8 mouse cellular contexts compared by ENCODE assay signal in genomic region chr19:7421602-7422591, GRCm38 (mm10). TPM values are rescaled to one million over a fixed set of nuclear protein-coding genes. Genes with fewer than 3 reads are reported as not detected.
A peak's percentile ranks its signal among the peaks of the same experiment; 100 is the strongest.
DNase-seq lines count a peak whose midpoint lies in the region; ATAC-seq and TF ChIP-seq lines count a peak whose summit lies in the region.

No protein-coding gene starts in this region.

- no peaks in the 10 kb centered on the region for H3K27me3 ChIP-seq in embryonic facial prominence, embryonic 15.5 days
- no peaks in the 10 kb centered on the region for H3K27me3 ChIP-seq in heart, embryonic 14.5 days (ENCODE audit: control insufficient read depth, insufficient read depth, low read length)
- H3K27me3 ChIP-seq in liver, embryonic 16.5 days (ENCODE audit: control insufficient read depth, insufficient read depth, low read depth, low read length): peaks cover 4% of the 10 kb centered on the region

- peaks cover 30% of the 10 kb centered on the region for H3K36me3 ChIP-seq in embryonic facial prominence, embryonic 15.5 days
- H3K36me3 ChIP-seq in heart, embryonic 14.5 days (ENCODE audit: control insufficient read depth, insufficient read depth, low read length): peaks cover 73% of the 10 kb centered on the region
- peaks cover 6% of the 10 kb centered on the region for H3K36me3 ChIP-seq in liver, embryonic 16.5 days (ENCODE audit: control insufficient read depth, insufficient read depth)

- peak; percentile 13 to 48 for DNase-seq in thymus, postnatal 36 days
- DNase-seq in thymus, postnatal 25 days: no peak
- DNase-seq in layer of hippocampus, adult 2 months (ENCODE audit: low spot score in 2 of 2): peak in 1 of 2 experiments; percentile 56
- peak; percentile 53 for DNase-seq in ovary, postnatal 10 days (ENCODE audit: low spot score)

- peak overlapping the region; percentile 6; the same call in 1 of the 2 replicates for H3K9ac ChIP-seq in embryonic facial prominence, embryonic 15.5 days
- H3K9ac ChIP-seq in heart, embryonic 14.5 days (ENCODE audit: low read length): peak overlapping the region; percentile 59
- H3K9ac ChIP-seq in liver, embryonic 16.5 days (ENCODE audit: low read depth, low read length): no peak overlapping the region

- H3K9me3 ChIP-seq in embryonic facial prominence, embryonic 15.5 days (replicated peaks): no peaks in the 10 kb centered on the region
- no peaks in the 10 kb centered on the region for H3K9me3 ChIP-seq in heart, embryonic 14.5 days (ENCODE audit: control insufficient read depth, low read length)
- no peaks in the 10 kb centered on the region for H3K9me3 ChIP-seq in liver, embryonic 16.5 days (replicated peaks; ENCODE audit: control insufficient read depth, low read length)

- peak overlapping the region; percentile 42 for H3K4me2 ChIP-seq in embryonic facial prominence, embryonic 15.5 days (replicated peaks)
- H3K4me2 ChIP-seq in heart, embryonic 14.5 days (ENCODE audit: low read length): peak overlapping the region; percentile 55
- peak overlapping the region; percentile 39 for H3K4me2 ChIP-seq in liver, embryonic 16.5 days (ENCODE audit: low read depth, low read length)

- WGBS in embryonic facial prominence, embryonic 15.5 days: 16% methylated on average over 48 of the region's 48 CpGs
- 12% methylated on average over 47 of the region's 48 CpGs for WGBS in heart, embryonic 14.5 days
- 68% methylated on average over 47 of the region's 48 CpGs for WGBS in liver, embryonic 16.5 days (ENCODE audit: insufficient replicate concordance)

- TF ChIP-seq CTCF in layer of hippocampus, adult 2 months (conservative IDR thresholded peaks at IDR 0.05): no peak

- H3K4me3 ChIP-seq in embryonic facial prominence, embryonic 15.5 days (replicated peaks): peak overlapping the region; percentile 24
- H3K4me3 ChIP-seq in heart, embryonic 14.5 days (ENCODE audit: control insufficient read depth in 1 of 2, insufficient read depth in 1 of 2, low read depth in 1 of 2, low read length in 2 of 2): peak overlapping the region in 1 of 2 experiments; percentile 16; a peak in 1 of 4 replicates
- peak overlapping the region; percentile 52 for H3K4me3 ChIP-seq in layer of hippocampus, adult 2 months
- H3K4me3 ChIP-seq in liver, embryonic 16.5 days (ENCODE audit: low read depth, low read length): no peak overlapping the region

- peak; percentile 6; the same call in 1 of the 2 replicates for ATAC-seq in embryonic facial prominence, embryonic 15.5 days (ENCODE audit: insufficient number of reproducible peaks, low FRiP score, low TSS enrichment, low read depth)
- 0 out of 2 replicates have a peak, but pooled peaks have one; percentile 8 for ATAC-seq in heart, embryonic 14.5 days (ENCODE audit: insufficient number of reproducible peaks, insufficient read depth, low FRiP score, low read depth)
- no peak for ATAC-seq in liver, embryonic 16.5 days (ENCODE audit: low read depth)
- ATAC-seq in monocyte, adult 5-6 weeks (replicated peaks; ENCODE audit: insufficient number of reproducible peaks, low FRiP score, low TSS enrichment, poor library complexity, severe bottlenecking): no peak

- peaks cover 68% of the 10 kb centered on the region for H3K4me1 ChIP-seq in embryonic facial prominence, embryonic 15.5 days
- peaks cover 46 to 66% of the 10 kb centered on the region in 2 experiments for H3K4me1 ChIP-seq in heart, embryonic 14.5 days (ENCODE audit: control insufficient read depth in 2 of 2, insufficient read depth in 2 of 2, low read length in 2 of 2)
- peaks cover 31% of the 10 kb centered on the region for H3K4me1 ChIP-seq in liver, embryonic 16.5 days (ENCODE audit: control insufficient read depth, low read depth, low read length)

- peak overlapping the region; percentile 61 for H3K27ac ChIP-seq in embryonic facial prominence, embryonic 15.5 days (replicated peaks)
- H3K27ac ChIP-seq in heart, embryonic 14.5 days (replicated peaks in 1 of 2; ENCODE audit: control insufficient read depth in 1 of 2, insufficient read depth in 1 of 2, low read depth in 2 of 2, low read length in 2 of 2): peak overlapping the region in 1 of 2 experiments; percentile 64; a peak in 1 of 4 replicates
- H3K27ac ChIP-seq in layer of hippocampus, adult 2 months: peak overlapping the region; percentile 84
- H3K27ac ChIP-seq in liver, embryonic 16.5 days (ENCODE audit: low read length): no peak overlapping the region

RNA-seq across cellular contexts. Expression of gene 2700081O15Rik, which starts 4.5 kb away (rescaled TPM):
- 8.3 and 9.5 TPM in 2 replicates for polyA plus RNA-seq in embryonic facial prominence, embryonic 15.5 days (2015; fragmentation: Nextera tagmentation; extraction: Ambion mirVana)
- 4.4 and 5.8 TPM in 2 replicates for polyA plus RNA-seq in heart, embryonic 14.5 days (2014; fragmentation: Nextera tagmentation; extraction: Ambion mirVana)
- total RNA-seq in layer of hippocampus, adult 2 months (2021): 10 to 100 TPM; 45.7 to 47.4 TPM
- 0.55 and 0.61 TPM in 2 replicates for polyA plus RNA-seq in liver, embryonic 16.5 days (2015; fragmentation: Nextera tagmentation; extraction: Ambion mirVana)
- total RNA-seq in monocyte, adult 5-6 weeks (2017): 0.38 to 1.4 TPM (median 0.49 TPM) in 3 replicates

RNA-seq across cellular contexts. Expression of gene Spindoc, which starts 39.1 kb away (rescaled TPM):
- polyA plus RNA-seq in embryonic facial prominence, embryonic 15.5 days (2015; fragmentation: Nextera tagmentation; extraction: Ambion mirVana): 30.1 and 36.2 TPM in 2 replicates
- 11.1 and 14.8 TPM in 2 replicates for polyA plus RNA-seq in heart, embryonic 14.5 days (2014; fragmentation: Nextera tagmentation; extraction: Ambion mirVana)
- 10 to 100 TPM; 30.2 to 31.7 TPM for total RNA-seq in layer of hippocampus, adult 2 months (2021)
- polyA plus RNA-seq in liver, embryonic 16.5 days (2015; fragmentation: Nextera tagmentation; extraction: Ambion mirVana): 2.7 and 2.8 TPM in 2 replicates
- total RNA-seq in monocyte, adult 5-6 weeks (2017): 4.9 to 10.9 TPM (median 5.4 TPM) in 3 replicates

Comparison
In these comparisons a context has a peak if more than half of its experiments do, and no peak if none do; other contexts are left out.
1. ATAC-seq: peak in embryonic facial prominence, embryonic 15.5 days (single experiment) and heart, embryonic 14.5 days (single experiment); none in liver, embryonic 16.5 days (single experiment) and monocyte, adult 5-6 weeks (single experiment).
2. Peak in every context shown above with its lines, with median percentiles within 50 percentile points of each other: H3K4me2 ChIP-seq.